Mouse (Mus musculus) stomach, postnatal 0 days (tissue): ENCODE results near the gene Cpne2. TPM values are rescaled to one million over a fixed set of nuclear protein-coding genes. Genes with fewer than 3 reads are reported as not detected.

Experiments used
- ATAC-seq: fragments of 200-750 bp; cut with Nextera tagmentation; 2 replicates; pipeline ENCODE4 v1.8.0; 2017; ENCODE audit not compliant: low FRiP score, low TSS enrichment
- DNase-seq: peaks from one replicate; pipeline ENCODE4 v3.0.0-alpha.2; 2016; ENCODE audit warnings: low spot score
- H3K27ac ChIP-seq: fragments of 300-500 bp; sonication (generic); replicated peaks from 2 replicates; pipeline ENCODE4 v1.5.1; 2014; ENCODE audit warnings: mild to moderate bottlenecking, control low read depth
- H3K27me3 ChIP-seq: fragments of 300-500 bp; sonication (generic); 2 replicates; pipeline ENCODE4 v1.6.1; 2014; ENCODE audit warnings: low read length; ENCODE audit not compliant: control insufficient read depth, insufficient read depth
- H3K36me3 ChIP-seq: fragments of 300-500 bp; sonication (generic); 2 replicates; pipeline ENCODE4 v1.6.1; 2014; ENCODE audit warnings: low read length, mixed read lengths; ENCODE audit not compliant: control insufficient read depth, insufficient read depth
- H3K4me1 ChIP-seq: fragments of 300-500 bp; sonication (generic); replicated peaks from 2 replicates; pipeline ENCODE4 v1.6.1; 2014; ENCODE audit warnings: antibody characterized with exemption; ENCODE audit not compliant: control insufficient read depth, insufficient read depth
- H3K4me2 ChIP-seq: fragments of 300-500 bp; sonication (generic); replicated peaks from 2 replicates; pipeline ENCODE4 v1.6.1; 2014; ENCODE audit warnings: low read depth, mild to moderate bottlenecking, control low read depth, moderate library complexity
- H3K4me3 ChIP-seq: fragments of 300-500 bp; sonication (generic); 2 replicates; pipeline ENCODE4 v1.5.1; 2014; ENCODE audit warnings: low read depth, low read length, control low read depth
- H3K9ac ChIP-seq: fragments of 300-500 bp; sonication (generic); 2 replicates; pipeline ENCODE4 v1.6.1; 2014; ENCODE audit warnings: mild to moderate bottlenecking, low read length, control low read depth, mixed read lengths
- H3K9me3 ChIP-seq: fragments of 300-500 bp; sonication (generic); 2 replicates; pipeline ENCODE4 v1.6.1; 2016; ENCODE audit warnings: low read length; ENCODE audit not compliant: control insufficient read depth
- CTCF ChIP-seq: IDR thresholded peaks from 2 replicates; pipeline ENCODE4 v1.5.1; 2016; ENCODE audit warnings: antibody characterized with exemption, low read depth, mild to moderate bottlenecking, moderate library complexity
- EP300 ChIP-seq: optimal IDR thresholded peaks from 2 replicates; pipeline ENCODE3; 2016; ENCODE audit warnings: antibody characterized with exemption
- WGBS: fragments of 180-500 bp; shearing (Covaris S2); extraction: QIAGEN DNeasy Blood & Tissue Kit; methylation state at CpG from one replicate; pipeline ENCODE4 v1.1.7; 2014; 5-methylcytosine and 5-hydroxymethylcytosine counted together
- polyA plus RNA-seq: library from polyadenylated mRNA; unstranded; fragments of >200 nt; fragmentation: Nextera tagmentation; extraction: Ambion mirVana; gene quantifications from 2 replicates; pipeline ENCODE4 v1.2.1, GENCODE M21; 2015

Gene Cpne2
- polyA plus RNA-seq, 1 experiment from 2014 or later, result 6.2 TPM

DNA sequence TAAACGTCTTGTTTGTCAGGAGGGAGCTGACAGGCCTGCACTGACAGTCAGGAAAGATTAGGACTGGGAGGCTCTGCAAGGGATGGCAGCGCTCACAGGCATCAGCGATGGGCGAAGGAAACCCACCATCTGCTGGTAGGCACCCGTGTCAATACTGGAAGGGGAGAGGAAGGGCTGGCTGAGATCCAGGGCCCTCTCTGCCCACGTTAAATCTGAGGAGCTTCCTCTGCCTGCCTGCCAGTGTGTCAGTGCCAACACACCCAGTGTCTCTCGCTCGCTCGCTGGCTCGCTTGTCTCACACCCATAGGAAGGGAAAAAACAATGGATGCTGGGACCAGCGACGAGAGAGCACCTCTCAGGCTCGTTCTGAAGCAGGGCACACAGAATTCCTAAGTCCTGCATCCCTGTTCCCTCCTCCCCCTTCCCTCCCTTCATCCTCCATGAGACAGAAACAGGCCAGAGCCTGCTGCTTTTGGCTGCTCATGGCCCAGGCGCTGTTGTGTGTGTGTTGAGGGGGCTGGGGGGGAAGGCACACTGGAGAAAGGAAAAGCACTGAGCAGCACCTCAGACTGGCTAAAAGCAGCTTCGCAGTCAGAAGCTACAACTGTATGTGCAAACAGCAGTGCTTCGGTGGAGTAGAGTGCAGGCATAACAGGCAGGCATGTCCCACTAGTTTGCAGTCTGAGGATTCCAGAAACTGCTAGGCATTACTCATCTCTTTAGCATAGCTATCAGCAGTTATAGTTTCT is 41.5 kb downstream of the Cpne2 start:
- DNase-seq, result no peak
- 86% methylated on average over 16 of the region's 16 CpGs for WGBS
- Histone ChIP-seq H3K27ac (no peak overlapping the region), H3K27me3 (no peaks in the 10 kb centered on the region), H3K4me3 (no peak overlapping the region), H3K4me1 (no peaks in the 10 kb centered on the region), H3K9me3 (no peaks in the 10 kb centered on the region), H3K36me3 (peaks cover 24% of the 10 kb centered on the region), H3K4me2 (no peak overlapping the region), H3K9ac (no peak overlapping the region)
- TF ChIP-seq EP300, result no peak
- no peak for TF ChIP-seq CTCF
- no peak for ATAC-seq

DNA sequence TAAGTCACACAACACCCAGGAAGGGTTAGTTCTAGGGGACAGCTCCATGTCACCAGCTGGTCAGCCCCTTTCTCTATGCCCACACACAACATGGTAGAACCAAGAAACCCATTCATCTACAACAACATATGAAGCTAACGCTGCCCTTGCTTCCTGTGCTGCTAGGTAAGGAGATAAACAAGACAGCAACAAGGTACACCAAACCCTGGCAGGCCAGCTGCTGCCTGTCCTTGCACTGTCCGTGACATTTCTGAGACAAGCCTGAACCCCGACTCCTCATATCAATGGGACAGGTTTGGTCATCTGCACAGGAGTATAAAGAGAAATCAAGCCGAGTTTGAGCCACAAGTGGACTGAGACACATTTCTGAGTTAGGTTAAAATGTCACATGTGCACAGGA is 42.4 kb downstream of the Cpne2 start:
- Histone ChIP-seq H3K4me1 (no peaks in the 10 kb centered on the region), H3K9me3 (no peaks in the 10 kb centered on the region), H3K36me3 (peaks cover 24% of the 10 kb centered on the region), H3K4me3 (no peak overlapping the region), H3K9ac (no peak overlapping the region), H3K4me2 (no peak overlapping the region), H3K27ac (no peak overlapping the region), H3K27me3 (no peaks in the 10 kb centered on the region)
- DNase-seq (no peak), ATAC-seq (no peak)
- TF ChIP-seq EP300 (no peak), CTCF (no peak)
- WGBS, result 94% methylated on average over 4 of the region's 4 CpGs

DNA sequence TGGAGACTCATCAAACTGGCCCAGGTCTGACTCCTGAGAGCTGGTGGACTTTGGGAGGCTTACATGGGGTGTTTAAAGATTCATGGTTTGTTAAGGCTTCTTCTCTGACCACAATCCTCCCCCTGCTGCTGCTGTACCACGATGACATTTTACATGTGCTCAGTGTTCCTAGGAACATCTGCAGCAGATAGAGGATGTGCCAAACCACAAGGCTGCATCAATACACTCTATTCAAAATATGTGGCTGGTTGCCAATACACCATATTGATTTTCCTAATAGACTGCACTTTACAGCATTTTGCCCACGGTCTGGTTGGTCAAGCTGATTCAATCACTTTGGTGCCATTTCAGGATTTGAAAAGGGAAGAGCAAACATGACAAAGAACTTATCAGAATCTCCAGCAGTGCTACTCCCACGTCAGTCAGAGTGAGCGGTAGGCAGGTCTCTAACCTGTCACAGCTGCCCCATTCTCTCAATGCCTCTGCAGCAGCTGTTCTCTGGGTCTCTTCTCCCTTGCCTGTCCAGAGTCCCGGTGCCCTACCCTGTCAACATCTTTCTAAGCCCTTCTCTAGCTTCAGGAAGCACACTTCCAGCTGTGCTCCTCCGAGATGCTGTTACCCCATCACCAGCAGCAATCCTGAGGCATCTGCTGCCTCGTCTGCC is 49.2 kb downstream of the Cpne2 start:
- no peak overlapping the region for H3K4me2 ChIP-seq
- H3K36me3 ChIP-seq, result peaks cover 25% of the 10 kb centered on the region
- H3K4me1 ChIP-seq, result no peaks in the 10 kb centered on the region
- 85% methylated on average over 7 of the region's 7 CpGs for WGBS
- DNase-seq, result no peak
- TF ChIP-seq EP300 (no peak), CTCF (no peak)
- no peaks in the 10 kb centered on the region for H3K9me3 ChIP-seq
- H3K4me3 ChIP-seq, result no peak overlapping the region
- no peaks in the 10 kb centered on the region for H3K27me3 ChIP-seq
- no peak for ATAC-seq
- H3K9ac ChIP-seq, result no peak overlapping the region
- H3K27ac ChIP-seq, result no peak overlapping the region

DNA sequence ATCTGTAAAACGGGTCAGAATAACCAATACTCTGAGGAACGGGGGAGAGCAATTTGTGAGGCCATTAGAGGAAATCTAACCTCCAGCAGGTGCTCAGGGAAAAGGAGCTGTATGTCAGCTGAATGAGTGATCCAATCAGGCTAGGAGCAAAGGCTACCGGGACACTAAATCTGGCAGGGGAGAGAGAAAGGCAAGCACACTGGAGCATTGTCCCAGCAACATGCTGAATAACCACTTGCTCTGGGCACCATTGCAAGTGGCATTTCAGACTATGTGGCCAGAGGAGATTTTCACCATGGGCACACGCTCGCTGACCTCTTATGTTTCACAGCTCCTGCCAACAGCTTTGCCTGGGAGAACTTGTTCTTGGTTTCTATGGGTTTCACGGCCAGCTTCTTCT is 49.8 kb downstream of the Cpne2 start:
- no peak for DNase-seq
- no peaks in the 10 kb centered on the region for H3K9me3 ChIP-seq
- no peaks in the 10 kb centered on the region for H3K4me1 ChIP-seq
- 90% methylated on average over 6 of the region's 6 CpGs for WGBS
- TF ChIP-seq CTCF, result no peak
- no peak for TF ChIP-seq EP300
- no peak overlapping the region for H3K27ac ChIP-seq
- H3K9ac ChIP-seq, result no peak overlapping the region
- ATAC-seq, result no peak
- no peak overlapping the region for H3K4me3 ChIP-seq
- peaks cover 25% of the 10 kb centered on the region for H3K36me3 ChIP-seq
- H3K27me3 ChIP-seq, result no peaks in the 10 kb centered on the region
- no peak overlapping the region for H3K4me2 ChIP-seq

DNA sequence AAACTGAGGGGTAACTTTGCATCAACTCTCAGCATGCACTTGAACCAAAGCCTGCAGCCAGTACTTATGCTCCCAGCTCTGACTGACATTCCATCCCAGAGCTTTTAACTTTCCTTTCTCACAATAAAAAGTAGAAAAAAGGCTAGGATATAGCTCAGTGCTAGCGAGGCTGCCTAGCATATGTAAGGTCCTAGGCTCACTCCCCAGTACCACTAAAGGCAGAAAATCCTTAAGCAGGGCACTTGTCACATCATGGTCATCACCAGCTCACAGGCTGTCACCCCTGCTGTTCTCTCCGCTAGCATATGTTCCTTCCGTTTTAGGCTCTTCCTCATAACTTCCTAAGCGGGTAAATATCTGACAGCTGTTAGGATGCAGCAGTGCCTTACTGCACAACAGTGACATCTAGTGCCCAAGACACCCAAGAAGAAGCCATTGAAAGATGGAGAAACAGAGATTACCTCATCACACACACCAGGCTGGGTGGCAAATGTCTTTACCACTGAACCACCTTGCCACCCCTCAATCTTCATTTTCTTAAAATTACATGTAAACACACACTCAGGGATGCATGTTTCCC is 51.5 kb downstream of the Cpne2 start:
- Histone ChIP-seq H3K27ac (no peak overlapping the region), H3K4me2 (no peak overlapping the region), H3K27me3 (no peaks in the 10 kb centered on the region), H3K4me3 (no peak overlapping the region), H3K9ac (no peak overlapping the region), H3K9me3 (no peaks in the 10 kb centered on the region), H3K36me3 (peaks cover 22% of the 10 kb centered on the region), H3K4me1 (no peaks in the 10 kb centered on the region)
- 45% methylated on average over 4 of the region's 4 CpGs for WGBS
- TF ChIP-seq EP300 (no peak), CTCF (peak; percentile 87)
- peak; percentile 15 for DNase-seq
- 0 out of 2 replicates have a peak, but pooled peaks have one; percentile 26 for ATAC-seq

DNA sequence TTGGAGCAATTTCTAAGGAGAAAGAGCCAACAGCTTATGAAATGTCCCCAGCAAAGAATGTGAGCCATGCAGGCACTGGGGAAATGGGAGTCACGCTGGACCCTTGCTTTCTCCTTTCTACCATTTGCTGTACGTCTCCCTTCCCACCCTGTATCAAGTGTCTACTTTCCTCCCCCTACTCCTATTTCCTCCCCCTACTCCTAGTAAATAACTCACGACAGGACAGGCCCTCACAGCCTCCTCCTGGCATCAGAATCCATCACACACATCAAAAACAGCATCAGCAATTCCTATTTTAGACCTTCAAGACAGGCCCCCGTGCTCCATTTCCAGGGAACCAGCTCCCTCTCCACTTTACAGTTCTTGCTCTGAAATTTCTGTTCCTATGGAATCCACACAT is 58.9 kb downstream of the Cpne2 start:
- no peak for ATAC-seq

More for the DNA sequence above, 58.9 kb downstream of the Cpne2 start:
- no peak overlapping the region for H3K4me2 ChIP-seq
- peaks cover 3% of the 10 kb centered on the region; the same call in 1 of the 2 replicates for H3K36me3 ChIP-seq
- no peak for DNase-seq
- H3K4me1 ChIP-seq, result no peaks in the 10 kb centered on the region
- WGBS, result 59% methylated on average over 4 of the region's 4 CpGs
- no peak overlapping the region for H3K4me3 ChIP-seq
- H3K27me3 ChIP-seq, result no peaks in the 10 kb centered on the region
- no peak overlapping the region for H3K27ac ChIP-seq
- TF ChIP-seq EP300 (no peak), CTCF (no peak)
- no peaks in the 10 kb centered on the region for H3K9me3 ChIP-seq
- H3K9ac ChIP-seq, result no peak overlapping the region
